Mouse (Mus musculus) left cerebral cortex, postnatal 36 days (tissue): ENCODE results near the gene Aamp. TPM values are rescaled to one million over a fixed set of nuclear protein-coding genes. Genes with fewer than 3 reads are reported as not detected.
"Not testable (repeated sequence)": the region's sequence is repeated elsewhere in the genome, so short reads cannot be mapped to it uniquely, and the experiment has no call there.

Experiments
- DNase-seq, 2 experiments: peaks; one replicate each; pipeline ENCODE4 v3.0.0; 2021 to 2022; ENCODE audit warnings: low spot score in 2 of 2, mixed read lengths in 1 of 2
- intact Hi-C: fragments of 180-260 bp; cut with DNase I; formaldehyde crosslinking; loops from one replicate; pipeline ENCODE4 v1.15.1; 2025
- total RNA-seq, 2 experiments: library from RNA; stranded (reverse); gene quantifications; 2 replicates each; pipeline ENCODE4 v1.2.3; 2021

Gene Aamp
- 100 to 1,000 TPM; 139 to 143 TPM for total RNA-seq

DNA sequence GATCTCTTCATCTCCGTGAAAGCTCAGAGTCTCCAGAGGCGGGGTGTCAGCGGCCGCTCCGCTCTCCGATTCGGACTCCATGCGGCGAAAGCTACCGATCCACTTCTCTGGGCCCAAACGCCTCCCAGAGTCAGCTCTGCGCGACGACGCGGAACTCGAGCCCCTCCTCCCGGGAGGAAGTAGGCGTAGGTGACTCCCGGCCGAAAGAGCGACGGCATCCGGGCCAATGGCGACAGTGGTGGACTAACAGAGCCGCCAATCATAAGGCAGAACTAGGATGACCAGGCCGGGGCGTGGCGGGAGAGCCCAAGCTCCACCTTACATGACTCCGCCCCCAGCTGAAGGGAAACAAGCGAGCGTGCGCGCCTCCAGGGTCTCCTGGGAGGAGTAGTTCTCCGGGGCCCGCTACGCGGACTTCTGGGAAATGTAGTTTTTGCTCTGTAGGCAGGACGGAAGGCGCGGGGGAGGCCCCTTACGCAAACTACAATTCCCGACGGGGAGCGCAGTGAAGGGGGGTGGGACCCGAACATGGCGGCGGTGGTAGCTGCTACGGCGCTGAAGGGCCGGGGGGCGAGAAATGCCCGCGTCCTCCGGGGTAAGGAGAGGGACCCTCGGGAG lies at the start of gene Aamp, which contains the start of gene Pnkd:
Gene Aamp, minus strand, starts transcription at position 196 of the 618 bp plus-strand sequence.
Gene Pnkd, plus strand, starts transcription at position 388 of the 618 bp plus-strand sequence.
- DNase-seq = peak; percentile 99 to 100
- intact Hi-C loops = loop anchor here (2.0 to 10.0 kb wide), 3 partner anchors 48 to 300 kb away; partner anchors contain the start of genes Arpc2, Bcs1l and Zfp142

DNA sequence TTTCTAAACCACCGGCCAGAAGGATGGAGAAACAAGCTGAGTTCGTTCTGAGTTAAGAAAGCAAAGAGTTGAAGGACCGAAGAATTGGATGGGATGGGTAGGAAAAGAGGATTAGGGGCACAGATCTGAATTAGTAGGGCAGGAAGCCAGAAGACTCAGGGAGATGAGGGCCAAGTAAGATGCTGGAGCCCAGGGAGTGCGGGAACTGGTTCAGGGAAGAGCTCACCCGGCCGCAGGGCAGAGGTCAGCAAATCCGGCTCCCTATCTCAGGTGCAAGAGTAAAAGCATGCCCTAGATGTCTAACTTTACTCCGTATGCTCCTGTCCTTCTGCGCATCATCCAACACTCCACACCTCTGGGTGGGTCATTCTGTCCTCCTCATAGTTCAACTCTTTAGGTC lies 48.4 kb upstream of the Aamp start:
- intact Hi-C loops = loop anchor here (5.0 kb wide), 1 partner anchor 54 kb away; no protein-coding TSS in a partner anchor

DNA sequence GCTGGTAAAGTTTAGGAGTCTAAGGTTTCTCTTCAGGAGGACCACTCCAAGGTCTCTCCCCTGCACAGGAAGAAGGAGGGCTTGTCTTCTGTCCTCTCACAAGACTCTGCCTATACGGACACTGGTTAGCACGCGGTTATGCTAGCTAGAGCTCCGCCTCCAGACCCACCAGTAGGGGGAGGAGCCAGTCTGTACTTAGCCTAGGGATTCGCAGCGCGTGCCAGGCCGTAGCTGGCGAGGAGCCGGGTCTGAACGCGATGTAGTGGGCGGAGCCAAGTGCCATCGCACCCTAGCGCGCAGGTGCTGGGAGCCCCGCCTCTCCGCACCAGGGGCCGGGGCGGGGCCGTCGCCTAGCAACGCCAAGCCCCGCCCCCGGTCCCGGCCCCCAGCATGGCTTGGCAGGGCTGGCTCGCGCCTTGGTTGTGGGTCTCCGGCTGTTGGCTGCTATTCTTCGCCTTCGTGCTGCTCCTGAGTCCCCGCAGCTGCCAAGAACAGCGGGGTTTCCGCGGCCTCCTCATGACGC lies 47.8 kb upstream of the Aamp start:
- peak; percentile 94 to 97 for DNase-seq
- intact Hi-C loops = loop anchor here (5.0 kb wide), 1 partner anchor 55 kb away; no protein-coding TSS in a partner anchor

More for the DNA sequence above, 48.4 kb upstream of the Aamp start:
- DNase-seq = no peak

DNA sequence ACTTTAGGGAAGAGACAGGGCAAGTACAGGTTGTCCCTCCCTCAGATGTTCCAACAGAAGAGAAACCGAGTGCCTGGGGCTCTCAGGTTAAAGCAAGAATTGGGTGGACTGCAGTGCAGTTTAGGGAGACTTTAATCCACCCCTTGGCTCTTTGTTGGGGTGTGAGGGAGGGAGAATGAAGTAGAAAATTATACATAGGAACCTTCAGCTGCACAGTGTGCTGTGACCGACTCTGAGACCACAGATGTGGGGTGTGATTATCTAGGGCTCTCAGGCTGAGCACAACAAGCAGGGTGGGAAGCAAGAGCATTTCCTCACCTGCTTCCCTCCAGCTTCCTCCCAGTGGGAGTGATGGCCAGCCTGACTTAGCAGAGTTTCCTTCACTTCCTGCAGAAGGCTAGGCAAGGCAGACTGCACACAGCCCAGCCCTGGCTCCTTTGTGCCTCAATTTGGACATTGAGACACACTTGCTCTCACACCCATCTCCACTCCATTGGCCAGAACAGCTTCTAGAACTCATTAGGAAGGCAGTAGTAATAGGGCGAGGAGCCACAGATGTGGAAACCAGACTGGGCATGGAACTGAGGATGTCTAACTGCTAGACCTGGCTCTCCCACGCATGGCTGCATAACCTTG lies 46.6 kb upstream of the Aamp start:
- DNase-seq = no peak
- intact Hi-C loops = loop anchor here (5.0 kb wide), 1 partner anchor 56 kb away; no protein-coding TSS in a partner anchor

DNA sequence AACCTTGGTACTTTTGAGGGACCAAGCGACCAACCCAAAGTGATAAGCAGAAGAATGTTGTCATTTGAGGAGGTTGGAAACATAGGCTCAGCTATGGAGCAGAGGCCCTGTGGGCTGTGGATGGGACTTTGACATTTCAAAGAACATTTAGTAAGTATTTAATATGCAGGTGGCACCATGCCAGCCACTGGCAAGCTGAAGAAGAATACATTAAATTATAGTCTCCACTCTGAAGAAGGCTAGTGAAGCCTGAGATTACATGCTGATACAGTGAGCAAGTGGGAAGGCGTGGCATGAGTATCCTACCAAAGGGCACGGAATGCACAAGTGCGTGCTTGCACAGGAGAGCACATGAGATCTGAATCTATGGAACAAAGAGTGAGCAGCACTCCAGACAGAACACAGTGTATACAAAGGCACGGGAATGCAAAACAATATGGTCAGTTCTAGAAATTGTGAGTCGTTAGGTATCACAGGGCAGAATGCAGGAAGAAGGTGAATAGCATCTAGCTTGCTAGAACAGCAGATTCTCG lies 45.4 kb upstream of the Aamp start:
- DNase-seq = no peak
- intact Hi-C loops = loop anchor here (5.0 kb wide), 1 partner anchor 57 kb away; no protein-coding TSS in a partner anchor

DNA sequence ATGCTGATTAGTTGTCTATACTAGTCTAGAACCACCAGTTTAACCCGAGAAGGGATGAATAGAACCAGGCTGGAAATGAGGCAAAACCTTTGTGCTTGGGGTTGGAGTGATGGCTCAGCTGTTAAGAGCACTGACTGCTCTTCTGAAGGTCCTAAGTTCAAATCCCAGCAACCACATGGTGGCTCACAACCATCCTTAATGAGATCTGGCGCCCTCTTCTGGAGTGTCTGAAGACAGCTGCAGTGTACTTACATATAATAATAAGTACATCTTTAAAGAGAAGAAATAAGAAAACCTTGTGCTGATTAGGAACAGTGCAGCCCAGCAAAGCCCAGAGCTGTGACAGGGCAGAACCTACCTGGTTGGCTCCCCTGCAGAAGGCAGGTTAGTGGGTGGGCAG lies 42.4 kb upstream of the Aamp start:
- intact Hi-C loops, DNase-seq: not testable (repeated sequence)

DNA sequence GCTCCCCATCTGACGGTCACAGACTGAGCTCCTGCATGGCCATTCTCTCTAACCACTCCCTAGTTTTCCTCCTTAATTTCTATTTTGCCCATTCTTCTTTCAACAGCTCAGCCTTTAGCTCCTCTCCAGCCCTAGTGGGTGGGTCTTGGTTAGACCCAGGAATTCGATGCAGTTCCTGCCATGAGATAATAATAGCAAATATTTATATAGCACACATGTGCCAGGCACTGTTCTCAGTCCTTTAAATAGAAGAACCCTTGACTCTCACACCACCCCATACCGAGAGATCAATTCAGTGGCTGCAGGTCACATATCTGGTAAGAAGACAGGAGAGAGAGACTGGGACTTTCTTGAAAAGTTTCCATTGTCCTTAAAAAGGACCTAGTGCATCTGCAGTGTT lies 36.9 kb upstream of the Aamp start:
- no peak for DNase-seq
- intact Hi-C loops = no loop called here

DNA sequence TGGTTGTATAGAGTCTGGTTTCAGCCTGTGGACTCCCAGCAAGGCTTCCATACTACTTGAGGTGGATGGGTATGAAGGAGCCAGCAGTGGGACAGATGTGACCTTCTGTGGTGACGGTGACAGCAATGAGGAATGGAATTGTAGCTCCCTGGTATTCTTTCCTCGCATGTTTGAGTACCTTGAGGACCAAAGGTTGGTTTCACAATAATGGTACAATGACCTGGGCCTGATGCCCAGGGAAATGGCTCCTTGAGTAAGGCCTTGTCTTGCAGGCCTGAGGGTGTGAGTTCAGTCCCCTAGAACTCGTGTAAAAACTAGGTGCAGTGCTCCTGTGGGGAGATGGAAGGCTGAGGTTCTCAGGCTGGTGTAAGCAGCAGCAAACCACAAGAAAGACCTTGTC lies 34.2 kb upstream of the Aamp start:
- DNase-seq = no peak
- intact Hi-C loops = no loop called here

DNA sequence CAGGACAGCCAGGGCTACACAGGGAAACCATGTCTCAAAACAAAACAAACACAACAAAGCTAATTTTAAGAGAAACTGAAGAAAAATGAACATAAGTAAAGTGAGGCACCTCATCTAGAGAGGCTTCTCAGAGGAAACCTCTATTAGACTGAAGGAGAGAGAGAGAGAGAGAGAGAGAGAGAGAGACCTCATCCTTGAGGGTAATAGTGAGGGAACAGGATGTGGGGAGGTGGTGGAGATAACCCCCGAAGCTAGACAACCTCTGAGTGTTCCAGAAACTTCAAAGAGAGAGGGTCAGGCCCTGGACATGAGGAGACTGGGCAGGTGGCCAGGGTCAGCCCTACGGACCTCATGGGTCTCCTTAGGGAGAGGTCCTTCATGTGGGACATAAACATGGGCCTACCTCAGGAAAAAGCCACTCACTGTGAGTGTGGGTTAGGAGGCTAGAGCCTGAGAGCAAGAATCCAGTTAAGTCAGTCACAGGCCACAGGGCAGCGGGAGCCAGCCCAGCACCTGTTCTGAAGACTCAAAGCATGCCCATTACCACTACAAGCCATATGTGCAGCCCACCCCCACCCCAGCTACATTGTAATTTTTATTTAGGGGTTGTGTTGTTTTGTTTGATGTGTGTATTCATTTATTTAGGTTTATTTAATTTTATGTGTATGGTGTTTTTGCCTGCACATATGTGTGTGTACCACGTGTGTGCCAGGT lies 31.7 kb upstream of the Aamp start:
- DNase-seq = no peak
- intact Hi-C loops = no loop called here

DNA sequence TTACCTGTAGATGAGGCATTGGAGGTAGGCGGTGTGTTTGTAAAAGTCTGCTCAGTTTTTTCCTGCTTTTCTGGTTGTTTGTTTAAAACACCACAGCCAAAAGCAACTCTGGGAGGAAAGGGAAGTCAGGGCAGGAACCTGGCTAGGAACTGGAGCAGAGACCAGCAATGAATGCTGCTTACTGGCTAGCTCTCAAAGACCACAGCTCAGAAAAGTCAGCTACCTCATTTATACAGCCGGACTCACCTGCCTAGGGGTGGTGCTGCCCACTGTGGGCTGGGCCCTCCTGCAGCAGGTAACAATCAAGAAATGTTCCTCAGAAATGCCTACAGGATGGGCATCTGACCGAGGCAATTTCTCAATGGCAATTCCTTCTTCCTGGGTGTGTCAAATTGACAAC lies 30.3 kb upstream of the Aamp start:
- DNase-seq = no peak
- intact Hi-C loops = no loop called here

DNA sequence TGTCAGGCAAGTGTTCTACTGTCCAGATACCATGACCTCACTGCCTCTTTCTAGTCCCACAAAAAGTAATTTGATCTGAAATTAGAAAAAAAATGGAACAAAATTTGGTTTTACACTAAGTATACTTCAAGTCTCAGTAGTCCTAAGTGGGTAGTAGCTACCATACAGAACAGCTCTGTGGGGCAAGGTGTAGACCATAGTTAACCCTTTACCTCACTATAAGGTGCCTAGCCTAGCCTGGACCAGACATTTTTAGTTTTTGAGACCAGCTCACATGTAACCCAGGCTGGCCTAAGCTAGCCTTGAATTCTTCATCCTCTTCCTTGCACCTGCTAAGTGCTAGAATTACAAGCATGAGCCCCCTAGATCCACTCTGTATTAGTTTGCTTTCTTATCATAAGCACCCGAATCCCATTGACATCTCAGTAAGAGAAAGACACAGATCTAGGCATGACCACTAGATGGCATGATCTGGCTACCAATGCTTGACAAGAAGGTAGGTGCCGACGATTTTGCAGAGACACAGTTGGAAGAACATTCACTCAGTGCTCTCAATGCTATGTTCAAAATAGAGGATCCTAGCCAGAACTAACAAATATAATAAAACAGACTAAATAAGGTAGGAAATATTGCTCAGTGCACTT lies 28.6 kb upstream of the Aamp start:
- intact Hi-C loops = loop anchor here (1.0 to 2.0 kb wide), 2 partner anchors 50 to 139 kb away; partner anchors contain the start of gene Catip
- DNase-seq = peak in 1 of 2 experiments; percentile 42

DNA sequence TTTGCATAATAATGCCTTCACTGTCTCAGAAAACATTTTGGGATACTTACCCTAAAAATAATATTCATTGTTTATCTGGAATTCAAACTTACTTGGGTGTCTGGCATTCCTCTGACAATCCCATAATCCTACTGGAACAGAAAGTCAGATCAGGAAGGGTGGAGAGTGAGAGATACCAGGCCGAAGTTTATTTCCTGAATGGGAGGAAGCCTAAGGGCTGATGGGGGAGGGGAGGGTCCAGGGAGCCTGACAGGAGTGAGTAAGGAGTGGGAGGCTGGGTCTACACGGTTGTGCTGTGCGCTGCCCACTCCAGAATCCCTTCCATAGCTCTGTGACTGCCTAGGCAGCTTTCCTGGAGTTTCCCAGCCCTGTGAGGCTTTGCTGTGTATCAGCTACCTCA lies 25.2 kb upstream of the Aamp start:
- intact Hi-C loops = no loop called here

DNA sequence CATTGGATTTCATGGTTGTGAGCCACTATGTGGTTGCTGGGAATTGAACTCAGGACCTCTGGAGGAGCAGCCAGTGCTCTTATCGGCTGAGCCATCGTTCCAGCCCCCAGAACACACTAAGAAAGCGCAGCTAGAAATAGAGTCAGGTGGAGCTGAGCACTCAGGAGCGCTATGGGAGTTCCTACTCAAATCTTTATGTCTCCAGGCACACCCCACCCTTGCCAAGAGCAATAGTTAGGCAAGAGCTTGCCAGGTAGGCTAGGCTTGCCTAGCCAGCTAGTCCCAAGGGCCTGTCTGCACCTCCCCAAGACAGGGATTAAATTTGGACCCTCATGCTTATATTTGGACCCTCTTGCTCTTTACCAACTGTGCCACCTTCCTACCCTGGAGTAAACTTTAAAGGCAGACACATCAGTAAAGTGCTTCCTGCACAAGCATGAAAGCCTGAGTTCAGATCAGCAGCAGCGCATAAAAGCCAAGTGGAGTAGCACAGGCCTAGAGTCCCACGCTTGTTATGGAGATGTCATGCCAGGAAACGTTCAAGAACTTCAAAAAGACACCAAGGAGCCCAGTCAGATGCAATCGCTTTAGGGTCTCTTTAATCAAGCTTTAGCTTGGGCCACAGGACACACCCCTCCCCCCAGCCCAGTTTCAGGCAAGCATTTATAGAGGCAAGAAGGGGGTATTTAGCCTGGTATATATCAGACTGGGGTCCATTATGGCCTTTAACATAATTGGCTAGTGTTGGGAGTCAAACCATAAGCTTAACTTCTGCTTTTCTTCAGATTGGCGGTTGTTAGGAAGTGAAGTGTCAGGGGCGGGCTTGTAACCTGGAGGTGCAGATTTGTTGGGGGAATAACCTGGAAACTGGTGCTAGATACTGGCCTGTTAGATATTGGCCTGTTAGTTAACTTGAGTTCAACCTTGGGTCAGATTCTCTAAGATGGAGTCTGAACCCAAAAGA lies 23.7 kb upstream of the Aamp start:
- DNase-seq = no peak
- intact Hi-C loops = no loop called here

More for the DNA sequence above, 25.2 kb upstream of the Aamp start:
- DNase-seq = no peak

DNA sequence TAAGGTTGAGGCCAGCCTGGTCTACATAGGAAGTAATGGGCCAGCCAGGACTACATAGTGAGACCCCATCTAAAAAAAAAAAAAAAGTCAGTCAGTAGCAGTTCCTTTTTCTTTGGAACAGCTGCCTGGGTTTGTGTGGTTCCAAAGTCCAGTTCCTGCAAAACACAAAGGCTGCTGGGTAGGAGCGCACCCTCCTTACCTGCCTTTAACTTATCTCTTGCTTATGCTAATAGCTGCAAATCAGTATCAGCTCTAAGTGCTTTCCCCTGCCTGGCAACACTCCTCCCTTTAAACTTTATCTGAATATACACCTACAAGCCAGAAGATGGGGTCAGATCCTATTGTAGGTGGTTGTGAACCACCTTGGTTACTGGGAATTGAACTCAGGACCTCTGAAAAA lies 22.6 kb upstream of the Aamp start:
- intact Hi-C loops = no loop called here
- DNase-seq = no peak

DNA sequence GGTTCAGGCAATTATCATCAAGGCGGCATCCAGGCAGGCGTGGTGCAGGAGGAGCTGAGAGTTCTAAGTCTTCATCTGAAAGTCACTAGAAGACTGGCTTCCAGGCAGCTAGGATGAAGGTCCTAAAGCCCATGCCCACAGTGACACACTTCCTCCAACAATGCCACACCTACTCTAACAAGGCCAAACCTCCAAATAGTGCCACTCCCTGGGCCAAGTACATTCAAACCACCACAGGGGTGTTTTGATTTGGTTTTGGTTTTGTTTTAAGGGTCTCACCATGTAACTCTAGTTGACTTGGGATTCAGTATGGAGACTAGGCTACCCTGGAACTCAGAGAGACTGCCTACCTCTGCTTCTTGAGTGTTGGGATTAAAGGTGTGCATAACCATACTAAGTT lies 21.0 kb upstream of the Aamp start, which contains the start of gene Tmbim1:
Gene Tmbim1, minus strand, starts transcription at position 101 of the 400 bp plus-strand sequence.
- intact Hi-C loops = no loop called here
- DNase-seq = no peak

DNA sequence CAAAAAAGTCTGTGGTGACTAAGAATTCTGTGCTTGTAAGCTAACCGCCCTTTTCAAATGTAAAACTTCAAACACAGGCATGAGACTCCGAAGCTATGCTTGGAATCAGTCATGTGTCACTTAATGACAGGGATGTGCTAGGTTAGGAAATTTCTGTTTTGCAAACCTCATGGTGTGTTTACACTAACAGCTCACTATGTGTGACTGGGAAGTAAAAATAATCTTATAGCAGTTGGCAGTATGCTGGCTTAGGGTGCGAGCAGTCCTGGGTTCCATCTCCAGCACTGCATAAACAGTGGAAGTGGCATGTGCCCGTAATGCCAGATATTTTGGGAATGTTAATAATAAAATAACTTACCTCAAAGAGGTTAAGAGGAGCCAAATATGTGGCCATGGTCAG lies 20.4 kb upstream of the Aamp start:
- intact Hi-C loops = no loop called here
- no peak for DNase-seq

DNA sequence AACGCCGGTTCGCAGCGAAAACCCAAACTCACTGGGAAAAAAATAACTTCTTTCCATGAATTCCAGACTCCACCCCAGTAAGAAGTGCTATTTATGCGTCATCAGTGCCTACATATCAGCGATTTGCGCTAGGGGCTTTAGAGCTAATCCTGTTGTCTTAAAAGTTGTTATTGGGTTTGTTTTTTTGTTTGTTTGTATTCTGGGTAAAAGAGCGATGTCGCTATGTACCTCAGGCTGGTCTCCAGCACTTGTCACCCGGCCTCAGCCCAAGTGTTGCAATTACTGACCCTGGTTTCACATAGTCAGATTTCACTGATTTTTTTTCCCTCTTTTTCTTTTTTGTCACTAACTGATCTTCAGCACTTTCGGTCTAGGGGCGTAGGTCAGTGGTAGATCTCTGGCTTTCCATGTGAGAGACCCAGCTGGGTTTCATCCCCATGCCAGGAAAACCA lies 19.8 kb upstream of the Aamp start:
- intact Hi-C loops = no loop called here
- no peak for DNase-seq
